Mouse (Mus musculus) testis, adult 2 months (tissue): ENCODE data around the gene Stap1.

Experiments
- CTCF ChIP-seq: fragments of 200-500 bp; IDR thresholded peaks from 2 replicates; pipeline ENCODE4 v1.5.1; 2012; ENCODE audit warnings: low read depth, mild to moderate bottlenecking, inconsistent platforms, low read length, moderate library complexity; ENCODE audit not compliant: control insufficient read depth, insufficient read depth, insufficient replicate concordance
- POLR2A ChIP-seq: fragments of 200-500 bp; IDR thresholded peaks from 2 replicates; pipeline ENCODE4 v1.6.1; 2012; ENCODE audit warnings: low read depth, mild to moderate bottlenecking, inconsistent platforms, low read length, moderate library complexity; ENCODE audit not compliant: control insufficient read depth

DNA sequence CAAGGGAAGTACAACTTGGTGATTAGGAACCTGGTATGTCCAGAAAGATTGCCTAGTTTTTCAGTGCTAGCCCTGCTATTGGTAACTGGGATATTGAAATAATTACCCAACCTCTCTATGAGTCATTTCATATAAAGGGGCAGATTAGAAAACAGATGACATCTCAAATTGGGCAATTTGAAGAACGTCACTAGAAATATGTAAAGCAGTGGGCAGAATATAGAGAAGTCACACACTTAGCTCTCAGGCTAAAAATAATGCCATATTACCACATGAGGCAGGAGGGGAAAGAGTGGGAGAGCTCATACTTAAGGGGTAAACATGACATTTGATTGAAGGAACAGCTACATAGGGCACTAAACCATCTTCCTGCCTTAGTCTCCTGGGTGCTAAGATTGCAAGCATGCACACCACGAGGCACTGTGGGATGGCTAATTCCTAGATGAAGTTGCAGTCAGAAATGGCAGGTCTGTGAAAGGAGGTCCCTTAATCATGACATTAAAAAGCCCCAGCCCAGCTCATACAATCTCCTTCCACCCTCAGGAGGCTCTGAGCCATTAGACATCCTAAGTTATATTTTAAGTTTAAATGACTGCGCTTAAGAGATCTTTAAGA is 7.3 kb downstream of the Stap1 start:
- TF ChIP-seq POLR2A (no peak), CTCF (no peak)
